8 mouse cellular contexts compared by ENCODE assay signal in genomic region chr5:103737208-103738066, GRCm38 (mm10). TPM values are rescaled to one million over a fixed set of nuclear protein-coding genes. Genes with fewer than 3 reads are reported as not detected.
DNase-seq lines count a peak whose midpoint lies in the region; ATAC-seq lines count a peak whose summit lies in the region.

No protein-coding gene starts in this region.

- peak overlapping the region; percentile 54 for H3K27ac ChIP-seq in heart, embryonic 10.5 days
- no peak overlapping the region for H3K27ac ChIP-seq in hindbrain, embryonic 16.5 days (ENCODE audit: low read depth, low read length)
- H3K27ac ChIP-seq in midbrain, embryonic 13.5 days, result no peak overlapping the region

- H3K9ac ChIP-seq in hindbrain, embryonic 16.5 days (ENCODE audit: low read depth, low read length), result no peak overlapping the region
- no peak overlapping the region for H3K9ac ChIP-seq in midbrain, embryonic 13.5 days (replicated peaks)

- no peak overlapping the region for H3K4me3 ChIP-seq in heart, embryonic 10.5 days
- H3K4me3 ChIP-seq in hindbrain, embryonic 16.5 days (ENCODE audit: low read length), result no peak overlapping the region
- H3K4me3 ChIP-seq in midbrain, embryonic 13.5 days (replicated peaks), result no peak overlapping the region

- H3K27me3 ChIP-seq in heart, embryonic 10.5 days (ENCODE audit: insufficient read depth, poor library complexity, severe bottlenecking), result no peaks in the 10 kb centered on the region
- no peaks in the 10 kb centered on the region for H3K27me3 ChIP-seq in hindbrain, embryonic 16.5 days (replicated peaks; ENCODE audit: control insufficient read depth, insufficient read depth, low read length)
- H3K27me3 ChIP-seq in midbrain, embryonic 13.5 days, result no peaks in the 10 kb centered on the region

- ATAC-seq in hindbrain, embryonic 16.5 days, result no peak
- no peak for ATAC-seq in midbrain, embryonic 13.5 days

- peaks cover 18% of the 10 kb centered on the region for H3K4me1 ChIP-seq in heart, embryonic 10.5 days
- no peaks in the 10 kb centered on the region for H3K4me1 ChIP-seq in hindbrain, embryonic 16.5 days (ENCODE audit: control insufficient read depth, insufficient read depth, low read depth, low read length)
- H3K4me1 ChIP-seq in midbrain, embryonic 13.5 days (replicated peaks), result no peaks in the 10 kb centered on the region

- no peaks in the 10 kb centered on the region for H3K36me3 ChIP-seq in heart, embryonic 10.5 days
- no peaks in the 10 kb centered on the region for H3K36me3 ChIP-seq in hindbrain, embryonic 16.5 days (ENCODE audit: control insufficient read depth, insufficient read depth, low read length)
- H3K36me3 ChIP-seq in midbrain, embryonic 13.5 days, result no peaks in the 10 kb centered on the region

- WGBS in heart, embryonic 10.5 days, result 42% methylated on average over 26 of the region's 26 CpGs
- 79% methylated on average over 26 of the region's 26 CpGs for WGBS in hindbrain, embryonic 16.5 days
- 91% methylated on average over 26 of the region's 26 CpGs for WGBS in midbrain, embryonic 13.5 days

- H3K4me2 ChIP-seq in hindbrain, embryonic 16.5 days (ENCODE audit: low read length), result no peak overlapping the region
- H3K4me2 ChIP-seq in midbrain, embryonic 13.5 days (replicated peaks), result no peak overlapping the region

- DNase-seq in heart, embryonic 10.5 days (ENCODE audit: low spot score), result peak; percentile 89
- DNase-seq in heart, postnatal 4 days, result no peak
- peak; percentile 43 for DNase-seq in adrenal gland, postnatal 25 days
- DNase-seq in liver, result peak; percentile 92
- DNase-seq in spleen, postnatal 36 days (ENCODE audit: low spot score in 2 of 2), result peak; percentile 63 to 81
- DNase-seq in right cerebral cortex, postnatal 4 days, result no peak

- no peaks in the 10 kb centered on the region for H3K9me3 ChIP-seq in heart, embryonic 10.5 days
- H3K9me3 ChIP-seq in hindbrain, embryonic 16.5 days (ENCODE audit: control insufficient read depth, low read length), result no peaks in the 10 kb centered on the region
- no peaks in the 10 kb centered on the region for H3K9me3 ChIP-seq in midbrain, embryonic 13.5 days

RNA-seq across cellular contexts. Expression of gene Aff1, which starts 45.3 kb away (rescaled TPM):
- 8.1 TPM in 2 replicates for polyA plus RNA-seq in heart, embryonic 10.5 days (2016; fragmentation: Nextera tagmentation; extraction: Ambion mirVana)
- 10 to 100 TPM; 38.3 to 39.9 TPM for total RNA-seq in heart, postnatal 4 days (2021)
- total RNA-seq in adrenal gland, postnatal 25 days (2021), result 41.3 and 53.3 TPM in 2 replicates
- polyA plus RNA-seq in hindbrain, embryonic 16.5 days (2015; fragmentation: Nextera tagmentation; extraction: Ambion mirVana), result 1.9 and 3.0 TPM in 2 replicates
- polyA plus RNA-seq in midbrain, embryonic 13.5 days (2015; fragmentation: Nextera tagmentation; extraction: Ambion mirVana), result 1.9 and 2.3 TPM in 2 replicates

Comparison
In these comparisons a context has a peak if more than half of its experiments do, and no peak if none do; other contexts are left out.
1. DNase-seq: peak in heart, embryonic 10.5 days (single experiment), adrenal gland, postnatal 25 days (single experiment), liver (single experiment) and spleen, postnatal 36 days (2 of 2); none in heart, postnatal 4 days (single experiment) and right cerebral cortex, postnatal 4 days (single experiment).